Mouse (Mus musculus) cerebellum, postnatal 4 days (tissue): ENCODE data around the gene Spef1.

ENCODE experiments used
- DNase-seq, 2 experiments: peaks; one replicate each; pipeline ENCODE4 v3.0.0; 2022; ENCODE audit warnings: low spot score in 2 of 2, mixed read lengths in 1 of 2

Gene Spef1

GRCm38 (mm10) chr2:131174700-131175099 lies 12.4 kb downstream of the Spef1 start:
- DNase-seq: peak in 1 of 2 experiments; percentile 38

DNA sequence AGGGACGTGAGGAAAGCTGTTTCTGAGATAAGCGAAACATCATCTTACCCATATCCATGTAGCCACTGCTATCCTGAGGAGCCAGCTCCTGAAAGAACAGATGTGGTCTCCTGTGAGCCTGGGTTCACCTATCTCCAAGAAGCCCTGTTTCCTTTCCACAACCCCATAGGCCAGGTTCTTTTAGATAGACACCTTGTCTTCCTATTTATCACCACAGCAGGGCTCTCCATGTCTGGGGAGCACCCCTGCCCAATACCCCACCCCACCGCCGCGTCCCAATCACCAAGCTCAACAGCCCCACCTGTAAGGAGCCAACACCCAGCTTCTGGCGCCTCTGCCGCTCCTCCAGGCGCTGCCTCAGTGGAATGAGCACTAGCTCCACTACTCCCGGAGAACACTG lies 14.8 kb downstream of the Spef1 start:
- no peak for DNase-seq

DNA sequence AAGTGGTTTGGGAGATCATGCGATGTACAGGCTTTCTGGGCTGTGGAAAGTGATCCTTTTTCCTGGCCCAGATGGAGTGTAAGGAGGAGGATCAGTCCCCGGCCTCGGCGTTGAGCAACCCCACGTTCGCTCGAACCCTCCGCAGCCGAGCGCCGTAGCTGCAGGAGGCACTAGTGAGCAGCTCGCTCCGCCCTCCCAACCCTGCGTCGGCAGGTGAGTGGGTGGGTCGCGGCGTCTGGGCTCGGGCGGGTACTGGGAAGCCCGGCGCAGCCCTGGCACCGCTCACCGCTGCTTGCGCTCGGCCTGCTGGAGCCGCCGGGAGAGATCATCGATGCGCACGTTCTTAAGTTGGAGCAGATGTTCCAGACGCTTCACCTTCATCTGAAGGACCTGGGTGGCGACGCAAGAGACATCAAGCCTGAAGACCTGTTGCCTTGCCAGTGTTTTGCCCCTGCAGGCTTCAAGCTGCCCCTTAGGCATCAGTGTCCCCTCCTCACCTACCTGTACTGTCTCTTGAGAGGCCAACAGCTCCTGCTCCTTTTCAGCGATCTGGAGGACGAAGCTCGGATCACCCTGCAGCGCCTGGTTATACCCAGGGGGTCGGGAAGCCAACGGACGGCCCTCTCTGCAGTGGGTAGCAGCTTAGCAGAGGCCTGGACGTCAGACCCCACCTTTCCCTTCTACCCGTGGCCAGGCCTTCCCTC lies 15.5 kb downstream of the Spef1 start:
- peak in 1 of 2 experiments; percentile 42 for DNase-seq

- no peak for DNase-seq
Observed at GRCm38 (mm10) chr2:131170936-131171335, 16.1 kb downstream of the Spef1 start.

DNA sequence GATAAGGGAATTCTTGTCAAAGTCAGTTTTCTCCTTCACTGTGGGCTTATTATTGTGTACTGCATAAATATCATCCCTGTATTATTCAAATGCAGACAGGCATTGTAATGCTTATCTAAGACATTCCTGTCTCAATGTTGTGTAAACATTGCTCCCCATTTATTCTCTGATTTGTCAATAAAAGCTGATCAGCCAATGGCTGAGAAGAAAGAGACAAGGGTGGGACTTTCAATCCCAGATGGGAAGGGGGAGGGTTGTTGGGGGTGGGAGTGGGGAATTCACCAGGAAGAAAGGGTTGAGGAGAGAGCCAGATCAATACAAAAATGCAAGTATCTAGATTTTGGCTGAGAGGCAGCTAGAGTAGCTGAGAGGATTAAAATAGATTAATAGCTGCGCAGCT lies 18.2 kb downstream of the Spef1 start:
- DNase-seq: no peak

DNA sequence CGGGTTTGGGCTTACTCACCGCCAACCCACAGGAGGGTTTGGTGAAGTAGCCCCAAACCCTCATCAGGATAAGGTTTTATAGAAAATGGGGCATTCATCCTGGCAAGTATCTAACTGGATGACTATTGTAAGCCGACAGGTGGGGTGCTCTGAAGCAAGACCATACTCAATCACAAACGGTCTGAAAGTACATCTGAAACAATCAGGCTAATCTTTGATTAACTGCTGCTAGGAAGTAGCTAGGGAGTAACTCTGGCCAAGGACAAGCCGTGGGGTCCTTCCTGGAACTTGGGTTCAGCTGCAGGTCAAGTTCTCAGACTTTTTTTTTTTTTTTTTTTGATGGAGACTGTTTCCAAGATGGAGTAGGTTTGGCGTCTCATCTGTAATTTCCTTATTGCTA lies 19.1 kb downstream of the Spef1 start:
- DNase-seq: no peak

DNA sequence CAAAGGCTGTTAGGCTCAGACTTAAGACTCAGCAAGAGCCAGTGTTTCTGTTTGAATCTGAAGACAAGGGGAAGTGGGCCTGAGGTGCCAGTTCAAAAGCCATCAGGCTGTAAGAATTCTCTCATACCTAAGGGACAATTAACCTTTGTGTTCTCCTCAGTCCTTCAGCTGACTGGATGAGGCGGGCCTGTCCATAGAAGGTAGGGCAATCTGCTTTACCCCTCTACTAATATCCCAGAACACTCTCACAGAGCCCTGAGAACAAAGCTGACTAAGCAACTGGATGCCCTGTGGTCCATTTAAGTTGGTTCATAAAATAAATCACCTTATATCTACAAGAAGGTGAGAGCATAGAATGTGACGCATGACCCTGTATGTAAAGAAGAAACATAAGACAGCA lies 20.9 kb downstream of the Spef1 start:
- DNase-seq: no peak

DNA sequence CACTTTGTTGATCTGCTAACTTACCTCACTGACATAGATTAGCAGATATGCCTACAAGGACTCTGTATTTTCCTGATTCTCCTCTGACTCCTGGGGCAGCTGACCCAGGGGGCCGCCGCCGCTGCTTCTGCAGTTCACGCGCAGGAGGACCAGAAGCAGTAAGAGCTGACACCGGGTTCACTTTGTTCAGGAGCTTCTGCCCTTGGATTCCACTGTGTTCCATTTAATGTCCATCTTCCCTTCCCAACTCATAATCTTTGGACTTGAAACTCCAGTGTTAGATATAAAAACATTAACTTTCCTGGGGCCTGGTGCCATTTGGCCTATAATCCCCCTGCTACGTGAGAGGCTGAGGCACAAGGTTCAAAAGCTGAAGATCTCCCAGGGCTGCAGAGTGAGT lies 23.2 kb downstream of the Spef1 start:
- no peak for DNase-seq

DNA sequence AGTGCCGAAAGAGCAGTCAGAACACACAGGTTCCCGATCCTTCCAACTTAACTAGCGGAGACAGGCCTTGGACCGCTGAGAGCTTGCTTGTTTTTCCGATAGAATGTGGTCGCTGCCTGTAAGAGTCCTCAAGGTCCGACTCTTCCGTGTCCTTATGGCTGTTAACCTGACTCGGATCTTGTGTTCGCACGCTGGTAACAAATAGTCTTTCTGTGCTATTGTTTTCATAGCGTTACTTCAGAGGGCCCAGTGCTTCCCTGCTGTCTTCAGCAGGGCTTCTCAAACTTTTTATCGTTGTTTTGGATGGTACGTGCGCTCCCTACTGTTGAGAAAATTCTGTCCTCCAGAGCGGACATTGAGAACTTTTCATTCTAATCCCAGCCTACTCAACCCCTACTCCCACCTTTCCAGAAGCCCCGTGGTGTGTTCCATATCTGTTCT lies 26.4 kb downstream of the Spef1 start:
- DNase-seq: no peak

- DNase-seq: peak; percentile 88 to 94
Observed at GRCm38 (mm10) chr2:131159938-131160581, 27.0 kb downstream of the Spef1 start, which contains the start of gene 1700037H04Rik. 1700037H04Rik (minus strand) TSS chr2:131160081.

DNA sequence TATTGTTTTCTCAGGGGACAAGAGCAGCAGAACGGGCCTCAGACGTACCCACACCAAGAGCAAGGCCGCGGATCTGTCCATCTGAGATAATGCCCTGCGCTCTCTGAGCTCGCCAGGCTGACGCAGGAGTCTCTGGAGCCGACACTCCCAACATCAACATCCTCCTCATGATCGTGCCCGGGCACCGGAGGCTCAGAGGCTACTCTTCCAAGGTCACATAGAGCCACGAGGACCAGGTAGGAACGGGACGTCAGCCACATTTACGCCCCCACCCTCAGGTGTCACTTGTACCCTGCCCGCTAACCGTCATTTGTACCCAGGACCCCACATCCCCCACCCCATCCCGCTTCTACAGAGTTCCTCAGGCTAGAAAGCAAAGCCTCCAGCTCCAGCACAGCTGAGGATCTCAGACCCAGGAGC lies 27.6 kb downstream of the Spef1 start:
- DNase-seq: no peak

DNA sequence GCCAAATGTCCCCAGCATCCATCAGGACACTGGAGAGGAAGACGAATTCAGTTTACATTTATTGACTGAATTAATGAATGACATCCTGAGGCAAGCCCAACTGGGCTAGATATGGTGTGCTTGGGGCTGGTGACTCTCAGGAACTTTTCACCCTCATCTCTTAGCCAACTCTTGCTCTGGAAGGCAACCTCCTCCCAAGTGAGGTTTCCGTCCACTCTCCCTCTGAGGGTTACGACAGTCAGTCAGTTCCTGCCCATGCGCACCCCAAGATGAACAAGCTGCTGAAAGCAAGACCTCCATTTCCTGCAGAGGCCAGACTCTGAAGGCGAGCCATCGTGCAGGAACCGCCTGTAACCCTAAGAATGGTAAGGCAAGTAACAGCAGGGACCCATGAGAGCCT lies 30.1 kb downstream of the Spef1 start:
- DNase-seq: no peak

GRCm38 (mm10) chr2:131154036-131154435 lies 33.0 kb downstream of the Spef1 start:
- no peak for DNase-seq

DNA sequence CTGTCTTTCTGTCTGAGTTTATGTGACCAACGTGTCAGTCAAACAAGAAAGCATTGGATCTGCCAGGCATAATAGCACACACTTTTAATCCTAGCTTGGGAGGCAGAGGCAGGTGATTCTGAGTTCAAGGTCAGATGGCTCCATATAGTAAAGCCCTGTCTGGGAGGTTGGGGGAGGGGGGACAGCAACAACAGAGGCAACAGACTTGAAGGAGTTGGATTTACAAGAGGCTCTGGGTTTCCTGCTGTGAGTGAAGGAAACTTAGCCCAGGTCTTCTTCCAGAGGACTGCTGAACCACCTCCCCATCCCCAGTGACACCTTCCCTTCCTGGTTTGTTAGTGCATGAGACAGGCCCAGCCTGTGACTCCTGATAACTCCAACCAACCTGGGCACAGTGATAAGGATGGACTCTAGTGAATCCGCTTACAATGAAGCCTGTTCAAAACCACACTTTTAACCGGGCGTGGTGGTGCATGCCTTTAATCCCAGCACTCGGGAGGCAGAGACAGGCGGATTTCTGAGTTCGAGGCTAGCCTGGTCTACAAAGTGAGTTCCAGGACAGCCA lies 34.8 kb downstream of the Spef1 start:
- DNase-seq: no peak

GRCm38 (mm10) chr2:131149254-131149578 lies 37.9 kb downstream of the Spef1 start:
- DNase-seq: no peak

DNA sequence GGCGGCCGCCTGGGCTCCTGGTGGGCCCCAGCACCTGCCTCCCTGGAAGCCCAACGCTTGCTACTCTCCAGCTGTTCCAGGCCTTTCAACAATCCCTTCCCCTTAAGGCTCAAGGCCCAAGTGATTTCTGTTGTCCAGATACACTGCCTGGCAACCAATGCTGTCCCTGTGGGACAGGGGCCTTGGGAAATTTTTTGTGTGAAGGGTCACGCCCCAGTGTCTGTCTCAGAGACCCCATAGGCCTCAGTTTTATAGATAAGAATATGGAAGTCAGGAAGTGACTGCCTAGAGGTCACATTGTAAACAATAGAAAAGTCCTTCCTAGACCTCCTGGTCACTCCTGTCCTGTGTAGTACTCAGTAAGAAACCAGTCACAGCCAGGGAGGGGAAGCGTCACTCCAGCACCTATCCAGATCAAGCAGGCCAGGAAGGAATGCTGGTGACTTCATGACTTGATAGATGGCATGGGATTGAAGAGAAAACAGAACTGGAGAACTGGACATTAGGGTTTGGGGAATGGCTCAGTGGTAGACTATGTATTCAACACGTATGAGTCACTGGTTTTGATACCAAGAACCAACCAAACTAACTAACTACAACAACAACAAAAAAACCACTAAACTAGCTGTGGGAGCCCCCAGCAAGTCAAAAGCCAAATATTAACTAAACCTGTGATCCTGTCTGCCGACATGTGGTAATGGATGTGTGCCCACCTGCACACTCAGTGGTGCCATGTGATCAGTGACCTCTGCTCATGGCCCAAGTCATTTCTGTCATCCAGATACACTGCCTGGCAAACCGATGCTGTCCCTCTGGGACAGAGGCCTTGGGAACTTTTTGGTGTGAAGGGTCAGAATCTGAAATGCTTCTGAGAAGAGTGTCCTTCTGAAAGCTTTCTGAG lies 38.5 kb downstream of the Spef1 start:
- no peak for DNase-seq

GRCm38 (mm10) chr2:131147043-131147365 lies 40.1 kb downstream of the Spef1 start:
- no peak for DNase-seq

- no peak for DNase-seq
Observed at GRCm38 (mm10) chr2:131146193-131147042, 40.7 kb downstream of the Spef1 start.

DNA sequence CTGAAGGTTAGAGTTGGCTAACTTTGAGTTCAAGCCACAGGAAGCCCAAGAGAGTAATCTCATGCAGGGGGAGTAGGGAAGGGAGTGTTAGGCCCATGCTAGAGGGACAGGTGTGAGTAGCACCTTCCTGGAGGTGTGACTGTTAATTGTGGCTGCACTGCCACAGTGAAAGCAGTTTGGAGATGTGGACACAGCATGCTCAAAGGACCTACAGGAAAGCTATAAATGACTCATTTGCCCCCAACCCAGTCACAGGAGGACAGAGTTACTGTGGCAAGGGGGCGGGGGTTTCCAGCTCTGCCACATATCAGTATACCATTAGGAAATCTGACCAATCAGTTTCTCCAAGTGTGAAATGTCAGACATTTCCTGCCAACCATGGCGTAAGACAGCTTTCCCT lies 41.5 kb downstream of the Spef1 start:
- no peak for DNase-seq

DNA sequence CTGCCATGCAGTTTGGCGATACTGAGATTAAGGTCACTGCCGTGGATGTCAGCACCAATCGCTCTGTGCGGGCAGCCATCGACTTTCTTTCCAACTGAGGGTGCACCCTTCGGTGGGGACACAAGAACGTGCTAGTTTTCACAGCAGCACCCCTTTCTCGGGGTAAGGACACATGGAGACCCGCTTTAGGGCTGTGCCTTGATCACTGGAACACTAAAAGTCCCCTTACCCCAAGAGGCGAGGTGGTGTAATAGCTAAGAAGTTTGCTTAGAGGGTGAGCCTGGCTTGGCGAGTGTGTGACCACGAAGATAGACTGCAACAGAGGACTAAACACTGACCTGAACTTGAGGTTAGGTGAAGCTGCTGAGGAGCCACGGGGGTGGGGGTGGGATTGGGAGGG lies 42.0 kb downstream of the Spef1 start:
- no peak for DNase-seq

GRCm38 (mm10) chr2:131143007-131143780 lies 43.9 kb downstream of the Spef1 start:
- no peak for DNase-seq
